Mouse (Mus musculus) forebrain, embryonic 15.5 days (tissue): Measurements from ENCODE around the gene Olfml2b. TPM values are rescaled to one million over a fixed set of nuclear protein-coding genes. Genes with fewer than 3 reads are reported as not detected.
A peak's percentile ranks its signal among the peaks of the same experiment; 100 is the strongest.

Experiments
- ATAC-seq: fragments of 200-750 bp; cut with Nextera tagmentation; replicated peaks from 2 replicates; pipeline ENCODE4 v1.8.0; 2017; ENCODE audit warnings: mild to moderate bottlenecking, moderate TSS enrichment, moderate library complexity
- H3K27ac ChIP-seq: fragments of 300-500 bp; sonication (generic); replicated peaks from 2 replicates; pipeline ENCODE4 v1.5.1; 2015; ENCODE audit warnings: mild to moderate bottlenecking, inconsistent platforms
- H3K27me3 ChIP-seq: fragments of 300-500 bp; sonication (generic); 2 replicates; pipeline ENCODE4 v1.6.1; 2015; ENCODE audit warnings: inconsistent platforms
- H3K36me3 ChIP-seq: fragments of 300-500 bp; sonication (generic); 2 replicates; pipeline ENCODE4 v1.6.1; 2015; ENCODE audit warnings: mild to moderate bottlenecking, inconsistent platforms
- H3K4me1 ChIP-seq: fragments of 300-500 bp; sonication (generic); 2 replicates; pipeline ENCODE4 v1.6.1; 2015; ENCODE audit warnings: inconsistent platforms
- H3K4me2 ChIP-seq: fragments of 300-500 bp; sonication (generic); replicated peaks from 2 replicates; pipeline ENCODE4 v1.6.1; 2015; ENCODE audit warnings: mild to moderate bottlenecking, inconsistent platforms
- H3K4me3 ChIP-seq: fragments of 300-500 bp; sonication (generic); 2 replicates; pipeline ENCODE4 v1.5.1; 2015; ENCODE audit warnings: mild to moderate bottlenecking, inconsistent platforms
- H3K9ac ChIP-seq: fragments of 300-500 bp; sonication (generic); replicated peaks from 2 replicates; pipeline ENCODE4 v1.6.1; 2015; ENCODE audit warnings: mild to moderate bottlenecking, inconsistent platforms
- H3K9me3 ChIP-seq: fragments of 300-500 bp; sonication (generic); 2 replicates; pipeline ENCODE4 v1.6.1; 2016; ENCODE audit warnings: inconsistent platforms
- WGBS: fragments of 180-500 bp; shearing (Covaris S2); methylation state at CpG from one replicate; pipeline ENCODE4 v1.1.7; 2015; ENCODE audit warnings: mixed read lengths; 5-methylcytosine and 5-hydroxymethylcytosine counted together
- polyA plus RNA-seq: library from polyadenylated mRNA; unstranded; fragments of >200 nt; fragmentation: Nextera tagmentation; extraction: Ambion mirVana; gene quantifications from 2 replicates; pipeline ENCODE4 v1.2.1, GENCODE M21; 2015

The Olfml2b gene
- polyA plus RNA-seq, 1 experiment from 2014 or later, result 11.4 TPM

GRCm38 (mm10) chr1:170647971-170648514 is 3.7 kb downstream of the Olfml2b start:
- no peak for ATAC-seq
- Histone ChIP-seq H3K4me3 (no peak overlapping the region), H3K4me2 (no peak overlapping the region), H3K36me3 (0 out of 2 replicates have a peak, but pooled peaks cover 2% of the 10 kb centered on the region), H3K9me3 (no peaks in the 10 kb centered on the region), H3K27ac (no peak overlapping the region), H3K4me1 (peaks cover 24% of the 10 kb centered on the region; the same call in 1 of the 2 replicates), H3K9ac (no peak overlapping the region), H3K27me3 (no peaks in the 10 kb centered on the region)
- WGBS, result 84% methylated on average over 6 of the region's 6 CpGs

GRCm38 (mm10) chr1:170651046-170651723 is 6.9 kb downstream of the Olfml2b start:
- H3K27ac ChIP-seq, result no peak overlapping the region
- WGBS, result 54% methylated on average over 6 of the region's 6 CpGs
- H3K27me3 ChIP-seq, result no peaks in the 10 kb centered on the region
- 0 out of 2 replicates have a peak, but pooled peaks cover 2% of the 10 kb centered on the region for H3K36me3 ChIP-seq
- H3K4me1 ChIP-seq, result peaks cover 21% of the 10 kb centered on the region
- no peak overlapping the region for H3K4me2 ChIP-seq
- H3K9ac ChIP-seq, result no peak overlapping the region
- no peak overlapping the region for H3K4me3 ChIP-seq
- ATAC-seq, result no peak
- no peaks in the 10 kb centered on the region for H3K9me3 ChIP-seq

- Histone ChIP-seq H3K4me1 (peaks cover 25% of the 10 kb centered on the region), H3K9me3 (no peaks in the 10 kb centered on the region), H3K4me2 (no peak overlapping the region), H3K36me3 (0 out of 2 replicates have a peak, but pooled peaks cover 2% of the 10 kb centered on the region), H3K27ac (no peak overlapping the region), H3K4me3 (no peak overlapping the region), H3K27me3 (no peaks in the 10 kb centered on the region), H3K9ac (no peak overlapping the region)
- 82% methylated on average over 15 of the region's 15 CpGs for whole genome bisulfite sequencing
- no peak for ATAC-seq
Observed at GRCm38 (mm10) chr1:170651989-170652740, 7.8 kb downstream of the Olfml2b start.

- Histone ChIP-seq H3K4me2 (no peak overlapping the region), H3K27me3 (no peaks in the 10 kb centered on the region), H3K4me1 (peaks cover 28% of the 10 kb centered on the region), H3K4me3 (no peak overlapping the region), H3K9ac (no peak overlapping the region), H3K9me3 (no peaks in the 10 kb centered on the region), H3K36me3 (no peaks in the 10 kb centered on the region), H3K27ac (peak overlapping the region; percentile 75)
- ATAC-seq, result peak; percentile 27; the same call in 1 of the 2 replicates
- WGBS, result 48% methylated on average over 5 of the region's 5 CpGs
Observed at GRCm38 (mm10) chr1:170655280-170655917, 11.1 kb downstream of the Olfml2b start.

GRCm38 (mm10) chr1:170656518-170657227 is 12.3 kb downstream of the Olfml2b start:
- H3K4me3 ChIP-seq, result no peak overlapping the region
- H3K27me3 ChIP-seq, result no peaks in the 10 kb centered on the region
- no peak overlapping the region for H3K9ac ChIP-seq
- H3K36me3 ChIP-seq, result no peaks in the 10 kb centered on the region
- ATAC-seq, result peak; percentile 57
- no peak overlapping the region for H3K4me2 ChIP-seq
- 70% methylated on average over 11 of the region's 11 CpGs for WGBS
- H3K27ac ChIP-seq, result peak overlapping the region; percentile 75; the same call in 1 of the 2 replicates
- H3K9me3 ChIP-seq, result no peaks in the 10 kb centered on the region
- peaks cover 28% of the 10 kb centered on the region for H3K4me1 ChIP-seq

- no peak overlapping the region for H3K4me3 ChIP-seq
- no peaks in the 10 kb centered on the region for H3K9me3 ChIP-seq
- 0 out of 2 replicates have a peak, but pooled peaks have one; percentile 12 for ATAC-seq
- H3K36me3 ChIP-seq, result no peaks in the 10 kb centered on the region
- peaks cover 28% of the 10 kb centered on the region for H3K4me1 ChIP-seq
- no peak overlapping the region for H3K27ac ChIP-seq
- H3K27me3 ChIP-seq, result no peaks in the 10 kb centered on the region
- no peak overlapping the region for H3K9ac ChIP-seq
- 63% methylated on average over 2 of the region's 2 CpGs for WGBS
- H3K4me2 ChIP-seq, result no peak overlapping the region
Observed at GRCm38 (mm10) chr1:170657228-170657521, 12.8 kb downstream of the Olfml2b start.

GRCm38 (mm10) chr1:170657643-170658314 is 13.4 kb downstream of the Olfml2b start:
- Histone ChIP-seq H3K4me2 (no peak overlapping the region), H3K9ac (no peak overlapping the region), H3K9me3 (no peaks in the 10 kb centered on the region), H3K27ac (no peak overlapping the region), H3K27me3 (no peaks in the 10 kb centered on the region), H3K4me3 (no peak overlapping the region), H3K36me3 (0 out of 2 replicates have a peak, but pooled peaks cover 3% of the 10 kb centered on the region), H3K4me1 (peaks cover 28% of the 10 kb centered on the region)
- 53% methylated on average over 13 of the region's 13 CpGs for WGBS
- no peak for ATAC-seq

- ATAC-seq, result no peak
- Histone ChIP-seq H3K36me3 (0 out of 2 replicates have a peak, but pooled peaks cover 6% of the 10 kb centered on the region), H3K27me3 (no peaks in the 10 kb centered on the region), H3K4me2 (no peak overlapping the region), H3K9ac (no peak overlapping the region), H3K4me1 (peaks cover 28% of the 10 kb centered on the region), H3K9me3 (no peaks in the 10 kb centered on the region), H3K27ac (no peak overlapping the region), H3K4me3 (no peak overlapping the region)
- 78% methylated on average over 13 of the region's 13 CpGs for WGBS
Observed at GRCm38 (mm10) chr1:170659260-170659659, 14.9 kb downstream of the Olfml2b start.

GRCm38 (mm10) chr1:170664620-170665185 is 20.4 kb downstream of the Olfml2b start:
- no peak for ATAC-seq
- WGBS, result 82% methylated on average over 11 of the region's 11 CpGs
- Histone ChIP-seq H3K4me3 (no peak overlapping the region), H3K4me1 (no peaks in the 10 kb centered on the region), H3K27me3 (no peaks in the 10 kb centered on the region), H3K36me3 (peaks cover 17% of the 10 kb centered on the region; the same call in 1 of the 2 replicates), H3K9me3 (no peaks in the 10 kb centered on the region), H3K4me2 (no peak overlapping the region), H3K27ac (peak overlapping the region; percentile 19; the same call in 1 of the 2 replicates), H3K9ac (no peak overlapping the region)

GRCm38 (mm10) chr1:170665200-170665599 is 20.9 kb downstream of the Olfml2b start:
- Histone ChIP-seq H3K9me3 (no peaks in the 10 kb centered on the region), H3K9ac (no peak overlapping the region), H3K27me3 (no peaks in the 10 kb centered on the region), H3K4me2 (no peak overlapping the region), H3K27ac (no peak overlapping the region; the same call in 1 of the 2 replicates), H3K4me3 (no peak overlapping the region), H3K36me3 (peaks cover 19% of the 10 kb centered on the region), H3K4me1 (no peaks in the 10 kb centered on the region)
- no peak for ATAC-seq
- WGBS, result 75% methylated on average over 7 of the region's 7 CpGs
